Comparison of ENCODE assay signal across 12 mouse cellular contexts in the genomic region with DNA sequence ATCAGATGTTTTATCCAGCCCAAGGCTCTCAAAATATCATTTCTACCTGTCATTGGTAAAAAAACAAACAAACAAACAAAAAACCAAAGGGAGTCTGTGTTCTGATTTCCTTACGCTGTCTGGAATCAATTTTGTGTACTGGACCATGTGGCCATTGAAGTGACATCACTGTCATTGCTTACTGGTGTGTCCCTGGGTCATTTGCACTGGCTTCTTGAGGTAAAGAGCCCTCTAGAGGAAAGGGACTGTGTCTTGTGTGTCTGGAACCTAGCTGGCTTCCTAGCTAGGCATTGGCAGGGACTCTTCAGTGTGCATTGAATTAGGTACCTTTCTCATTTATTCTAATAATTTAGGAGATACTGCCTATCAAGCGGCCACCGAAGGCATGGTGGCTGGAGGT.
DNase-seq lines count a peak whose midpoint lies in the region; ATAC-seq and TF ChIP-seq lines count a peak whose summit lies in the region.
"Had no signal": no experiment of that assay in that cellular context is flagged by ENCODE, and none has a peak within 500 bp of the region (broad histone marks: within the 10 kb centered on the region; RNA-seq: fewer than 3 reads in every experiment).

No protein-coding gene starts in this region.

- H3K9ac ChIP-seq in forebrain, postnatal 0 days = no peak overlapping the region
- no peak overlapping the region for H3K9ac ChIP-seq in forebrain, embryonic 16.5 days (replicated peaks; ENCODE audit: low read depth, low read length)
- H3K9ac ChIP-seq in liver, embryonic 14.5 days (replicated peaks) = no peak overlapping the region
- H3K9ac ChIP-seq in liver, embryonic 11.5 days (ENCODE audit: low read depth, low read length) = no peak overlapping the region

- H3K27ac ChIP-seq in forebrain, postnatal 0 days (ENCODE audit: low read depth, low read length) = no peak overlapping the region
- H3K27ac ChIP-seq in forebrain, embryonic 16.5 days (ENCODE audit: low read length) = no peak overlapping the region
- no peak overlapping the region for H3K27ac ChIP-seq in liver, embryonic 14.5 days
- no peak overlapping the region for H3K27ac ChIP-seq in liver, embryonic 11.5 days (ENCODE audit: low read depth, low read length)

- no peaks in the 10 kb centered on the region for H3K27me3 ChIP-seq in forebrain, postnatal 0 days (ENCODE audit: insufficient read depth, low read length)
- H3K27me3 ChIP-seq in forebrain, embryonic 16.5 days (replicated peaks; ENCODE audit: control insufficient read depth, insufficient read depth, low read length) = no peaks in the 10 kb centered on the region
- no peaks in the 10 kb centered on the region for H3K27me3 ChIP-seq in liver, embryonic 14.5 days (ENCODE audit: control insufficient read depth, insufficient read depth, low read length)
- no peaks in the 10 kb centered on the region for H3K27me3 ChIP-seq in liver, embryonic 11.5 days (replicated peaks; ENCODE audit: control insufficient read depth, insufficient read depth, low read length)
- H3K27me3 ChIP-seq: neural tube, embryonic 13.5 days had no signal

- H3K9me3 ChIP-seq in forebrain, postnatal 0 days (ENCODE audit: low read length) = no peaks in the 10 kb centered on the region
- no peaks in the 10 kb centered on the region for H3K9me3 ChIP-seq in forebrain, embryonic 16.5 days (ENCODE audit: control insufficient read depth, low read length)
- H3K9me3 ChIP-seq in liver, embryonic 14.5 days (ENCODE audit: control insufficient read depth, low read length) = no peaks in the 10 kb centered on the region
- H3K9me3 ChIP-seq in liver, embryonic 11.5 days (ENCODE audit: control insufficient read depth, low read length) = no peaks in the 10 kb centered on the region
- H3K9me3 ChIP-seq: neural tube, embryonic 13.5 days had no signal

- no peak for TF ChIP-seq EP300 in liver, embryonic 14.5 days (IDR thresholded peaks at IDR 0.05; ENCODE audit: low read depth)

- no peak overlapping the region for H3K4me2 ChIP-seq in forebrain, postnatal 0 days (ENCODE audit: low read depth)
- no peak overlapping the region for H3K4me2 ChIP-seq in forebrain, embryonic 16.5 days (ENCODE audit: low read length)
- no peak overlapping the region for H3K4me2 ChIP-seq in liver, embryonic 14.5 days (ENCODE audit: low read depth)
- no peak overlapping the region for H3K4me2 ChIP-seq in liver, embryonic 11.5 days
- H3K4me2 ChIP-seq: neural tube, embryonic 13.5 days had no signal

- H3K36me3 ChIP-seq in forebrain, postnatal 0 days (ENCODE audit: insufficient read depth) = no peaks in the 10 kb centered on the region
- no peaks in the 10 kb centered on the region for H3K36me3 ChIP-seq in forebrain, embryonic 16.5 days (ENCODE audit: control insufficient read depth, insufficient read depth)
- no peaks in the 10 kb centered on the region for H3K36me3 ChIP-seq in liver, embryonic 14.5 days (replicated peaks; ENCODE audit: control insufficient read depth, insufficient read depth, low read depth)
- H3K36me3 ChIP-seq in liver, embryonic 11.5 days (ENCODE audit: control insufficient read depth, insufficient read depth, low read length) = no peaks in the 10 kb centered on the region
- H3K36me3 ChIP-seq: neural tube, embryonic 13.5 days had no signal

- 89% methylated on average over 3 of the region's 3 CpGs for WGBS in forebrain, postnatal 0 days
- WGBS in forebrain, embryonic 16.5 days = 87% methylated on average over 3 of the region's 3 CpGs
- 85% methylated on average over 3 of the region's 3 CpGs for WGBS in liver, embryonic 14.5 days (ENCODE audit: insufficient replicate concordance)
- WGBS in liver, embryonic 11.5 days = 81% methylated on average over 3 of the region's 3 CpGs

- H3K4me1 ChIP-seq in forebrain, postnatal 0 days (ENCODE audit: insufficient read depth) = peaks cover 9% of the 10 kb centered on the region; the same call in 1 of the 2 replicates
- peaks cover 15% of the 10 kb centered on the region for H3K4me1 ChIP-seq in forebrain, embryonic 16.5 days (replicated peaks; ENCODE audit: control insufficient read depth, insufficient read depth, low read length)
- no peaks in the 10 kb centered on the region for H3K4me1 ChIP-seq in liver, embryonic 14.5 days (replicated peaks; ENCODE audit: control insufficient read depth in 2 of 2, insufficient read depth in 2 of 2, low read length in 1 of 2)
- H3K4me1 ChIP-seq in liver, embryonic 11.5 days (replicated peaks; ENCODE audit: control insufficient read depth, insufficient read depth, low read length) = no peaks in the 10 kb centered on the region; the same call in 1 of the 2 replicates

- DNase-seq in forebrain, postnatal 0 days = no peak
- DNase-seq in liver, embryonic 14.5 days (ENCODE audit: low read depth in 3 of 3, low spot score in 3 of 3) = no peak
- DNase-seq in liver, embryonic 11.5 days (ENCODE audit: low spot score) = no peak
- DNase-seq in MN1 (ENCODE audit: low spot score) = peak; percentile 28
- DNase-seq: left cerebral cortex, postnatal 4 days; midbrain, embryonic 14.5 days; thymus, adult 2 months had no signal

- H3K4me3 ChIP-seq in forebrain, postnatal 0 days (ENCODE audit: low read depth, low read length) = no peak overlapping the region
- H3K4me3 ChIP-seq in forebrain, embryonic 16.5 days (replicated peaks; ENCODE audit: low read length) = no peak overlapping the region
- H3K4me3 ChIP-seq in liver, embryonic 14.5 days (ENCODE audit: insufficient read depth in 1 of 2, low read depth in 2 of 2, low read length in 2 of 2) = no peak overlapping the region
- no peak overlapping the region for H3K4me3 ChIP-seq in liver, embryonic 11.5 days (ENCODE audit: low read depth, low read length)
- H3K4me3 ChIP-seq: neural tube, embryonic 13.5 days had no signal

- peak; percentile 35 for TF ChIP-seq CTCF in forebrain, postnatal 0 days (IDR thresholded peaks at IDR 0.05; ENCODE audit: low read depth)
- peak; percentile 40; the same call in 1 of the 2 replicates for TF ChIP-seq CTCF in liver, embryonic 14.5 days (IDR thresholded peaks at IDR 0.05; ENCODE audit: low read depth)

- no peak for ATAC-seq in forebrain, postnatal 0 days
- ATAC-seq in forebrain, embryonic 16.5 days = no peak
- no peak for ATAC-seq in liver, embryonic 14.5 days (ENCODE audit: insufficient read depth)
- no peak for ATAC-seq in liver, embryonic 11.5 days (replicated peaks; ENCODE audit: low FRiP score)
- ATAC-seq in neutrophil, adult 5-6 weeks (ENCODE audit: extremely low read depth, insufficient number of reproducible peaks, low FRiP score, poor library complexity, severe bottlenecking) = 0 out of 2 replicates have a peak, but pooled peaks have one; percentile 20
- ATAC-seq in erythroblast, adult 5-6 weeks (replicated peaks; ENCODE audit: low FRiP score, poor library complexity, severe bottlenecking) = no peak
- ATAC-seq in cerebellum, adult (ENCODE audit: insufficient number of reproducible peaks, low FRiP score, low TSS enrichment) = no peak
